Mouse (Mus musculus) ES-E14 (cell line): ENCODE data around the gene Gm49322.

ENCODE experiments used
- CHD2 ChIP-seq: IDR thresholded peaks from 2 replicates; pipeline ENCODE4 v1.6.1; 2014; ENCODE audit warnings: mild to moderate bottlenecking, low read depth, low read length, inconsistent platforms
- MAFK ChIP-seq: IDR thresholded peaks from 2 replicates; pipeline ENCODE4 v1.6.1; 2014; ENCODE audit warnings: mild to moderate bottlenecking, low read depth, low read length, inconsistent platforms; ENCODE audit not compliant: insufficient read depth
- ZC3H11A ChIP-seq: IDR thresholded peaks from 2 replicates; pipeline ENCODE4 v1.6.1; 2012; ENCODE audit warnings: low read depth, mild to moderate bottlenecking, inconsistent platforms, low read length, borderline replicate concordance
- ZNF384 ChIP-seq: IDR thresholded peaks from 2 replicates; pipeline ENCODE4 v1.6.1; 2012; ENCODE audit warnings: low read depth, low read length, inconsistent platforms

DNA sequence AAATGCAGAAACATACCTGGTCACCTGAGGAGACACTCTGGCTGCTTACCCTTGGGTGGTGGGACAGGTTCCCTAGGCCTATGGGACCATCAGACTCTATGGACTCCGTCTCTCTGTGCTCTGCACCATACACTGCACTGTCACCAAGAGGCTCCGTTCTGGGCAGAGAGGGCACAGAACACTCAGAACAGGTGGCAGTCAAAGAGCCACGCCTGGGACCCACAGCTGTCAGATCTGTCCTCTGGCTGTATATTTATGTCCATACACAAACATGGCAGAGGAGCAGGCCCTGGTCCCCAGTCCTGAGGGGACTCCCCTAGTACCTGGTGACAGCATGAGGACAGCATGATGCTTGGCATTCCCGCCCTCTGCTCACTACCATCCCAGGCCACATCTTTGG lies 19.9 kb downstream of the Gm49322 start:
- TF ChIP-seq CHD2 (no peak), ZNF384 (no peak), ZC3H11A (no peak), MAFK (no peak)
